Mouse (Mus musculus): Measurements from ENCODE around the gene Fam102a.

DNA sequence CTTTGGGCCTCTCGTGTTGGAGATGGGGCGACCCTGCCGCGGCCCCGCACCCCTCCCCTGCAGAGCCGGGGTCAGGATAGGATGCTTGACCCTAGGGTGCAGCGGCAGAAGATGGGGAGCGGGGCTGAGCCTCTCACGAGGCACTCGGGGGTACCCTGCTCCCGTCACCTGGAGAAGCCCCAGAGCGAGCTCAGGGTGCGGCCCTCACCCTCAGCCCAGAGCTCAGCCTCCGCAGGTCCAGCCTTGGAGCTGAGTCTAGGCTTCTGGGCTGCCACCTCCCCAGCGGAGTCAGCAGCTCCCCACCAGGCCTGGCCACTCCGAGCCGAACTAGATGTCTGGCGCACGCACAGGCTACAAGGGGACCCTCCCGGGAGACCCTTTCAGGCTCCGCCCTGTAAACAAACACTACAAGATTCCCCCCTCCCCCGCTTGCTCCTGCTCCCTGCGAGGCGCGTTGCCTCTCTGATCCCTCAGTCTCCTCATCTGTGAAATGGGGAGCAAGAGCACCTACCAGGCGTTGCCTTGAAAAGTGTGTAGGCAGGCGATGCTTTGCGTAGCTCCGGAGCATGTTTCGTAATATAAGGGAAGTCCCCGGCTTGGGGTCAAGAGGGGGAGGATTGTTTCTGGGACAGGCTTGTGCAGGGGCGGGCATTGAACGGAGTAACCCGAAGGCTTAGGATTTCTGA lies 72.3 kb downstream of the Fam102a start:
- no peak for TF ChIP-seq GATA1 (IDR thresholded peaks at IDR 0.05; ENCODE audit: borderline replicate concordance, low read length)
- TF ChIP-seq FLI1 (IDR thresholded peaks at IDR 0.05; ENCODE audit: low read length), result no peak
